Mouse (Mus musculus) midbrain, postnatal 0 days (tissue): ENCODE results near the gene Bhlha9. TPM values are rescaled to one million over a fixed set of nuclear protein-coding genes. Genes with fewer than 3 reads are reported as not detected.
A peak's percentile ranks its signal among the peaks of the same experiment; 100 is the strongest.

ENCODE experiments used
- ATAC-seq: fragments of 200-750 bp; cut with Nextera tagmentation; 2 replicates; pipeline ENCODE4 v1.8.0; 2017; ENCODE audit warnings: moderate number of reproducible peaks, mild to moderate bottlenecking, moderate TSS enrichment, moderate library complexity; ENCODE audit not compliant: low FRiP score
- DNase-seq: peaks from one replicate; pipeline ENCODE4 v3.0.0-alpha.2; 2015; ENCODE audit warnings: low spot score
- H3K27ac ChIP-seq: fragments of 300-500 bp; sonication (generic); 2 replicates; pipeline ENCODE4 v1.5.1; 2014; ENCODE audit warnings: low read depth, mild to moderate bottlenecking, low read length, mixed read lengths
- H3K27me3 ChIP-seq: fragments of 300-500 bp; sonication (generic); 2 replicates; pipeline ENCODE4 v1.6.1; 2014; ENCODE audit warnings: low read length, control low read depth, mixed read lengths; ENCODE audit not compliant: insufficient read depth
- H3K36me3 ChIP-seq: fragments of 300-500 bp; sonication (generic); 2 replicates; pipeline ENCODE4 v1.6.1; 2014; ENCODE audit warnings: low read length, control low read depth, mixed read lengths; ENCODE audit not compliant: insufficient read depth
- H3K4me1 ChIP-seq: fragments of 300-500 bp; sonication (generic); 2 replicates; pipeline ENCODE4 v1.6.1; 2014; ENCODE audit warnings: mild to moderate bottlenecking, control low read depth, antibody characterized with exemption, low read length, mixed read lengths; ENCODE audit not compliant: insufficient read depth
- H3K4me2 ChIP-seq: fragments of 300-500 bp; sonication (generic); 2 replicates; pipeline ENCODE4 v1.6.1; 2014; ENCODE audit warnings: low read depth, mild to moderate bottlenecking, low read length, mixed read lengths; ENCODE audit not compliant: poor library complexity, severe bottlenecking
- H3K4me3 ChIP-seq: fragments of 300-500 bp; sonication (generic); 2 replicates; pipeline ENCODE4 v1.5.1; 2014; ENCODE audit warnings: low read depth, mild to moderate bottlenecking, low read length, moderate library complexity
- H3K9ac ChIP-seq: fragments of 300-500 bp; sonication (generic); replicated peaks from 2 replicates; pipeline ENCODE4 v1.6.1; 2014; ENCODE audit warnings: mild to moderate bottlenecking, low read length, moderate library complexity, mixed read lengths; ENCODE audit not compliant: poor library complexity, severe bottlenecking
- H3K9me3 ChIP-seq: fragments of 300-500 bp; sonication (generic); 2 replicates; pipeline ENCODE4 v1.6.1; 2016; ENCODE audit warnings: low read length, control low read depth
- CTCF ChIP-seq: IDR thresholded peaks from 2 replicates; pipeline ENCODE4 v1.5.1; 2016; ENCODE audit warnings: antibody characterized with exemption, mild to moderate bottlenecking
- WGBS: fragments of 180-500 bp; shearing (Covaris S2); extraction: QIAGEN DNeasy Blood & Tissue Kit; methylation state at CpG from one replicate; pipeline ENCODE4 v1.1.7; 2014; 5-methylcytosine and 5-hydroxymethylcytosine counted together
- polyA plus RNA-seq: library from polyadenylated mRNA; unstranded; fragments of >200 nt; fragmentation: Nextera tagmentation; extraction: Ambion mirVana; gene quantifications from 2 replicates; pipeline ENCODE4 v1.2.1, GENCODE M21; 2015
- total RNA-seq: library from RNA; depleted of rRNA; stranded (reverse); fragments of >200 nt; gene quantifications from 2 replicates; pipeline ENCODE4 v1.2.3, GENCODE M21; 2014; rRNA removed

Gene Bhlha9
- total and polyA plus RNA-seq, 2 experiments from 2014 or later = 1.9 to 4.9 TPM

DNA sequence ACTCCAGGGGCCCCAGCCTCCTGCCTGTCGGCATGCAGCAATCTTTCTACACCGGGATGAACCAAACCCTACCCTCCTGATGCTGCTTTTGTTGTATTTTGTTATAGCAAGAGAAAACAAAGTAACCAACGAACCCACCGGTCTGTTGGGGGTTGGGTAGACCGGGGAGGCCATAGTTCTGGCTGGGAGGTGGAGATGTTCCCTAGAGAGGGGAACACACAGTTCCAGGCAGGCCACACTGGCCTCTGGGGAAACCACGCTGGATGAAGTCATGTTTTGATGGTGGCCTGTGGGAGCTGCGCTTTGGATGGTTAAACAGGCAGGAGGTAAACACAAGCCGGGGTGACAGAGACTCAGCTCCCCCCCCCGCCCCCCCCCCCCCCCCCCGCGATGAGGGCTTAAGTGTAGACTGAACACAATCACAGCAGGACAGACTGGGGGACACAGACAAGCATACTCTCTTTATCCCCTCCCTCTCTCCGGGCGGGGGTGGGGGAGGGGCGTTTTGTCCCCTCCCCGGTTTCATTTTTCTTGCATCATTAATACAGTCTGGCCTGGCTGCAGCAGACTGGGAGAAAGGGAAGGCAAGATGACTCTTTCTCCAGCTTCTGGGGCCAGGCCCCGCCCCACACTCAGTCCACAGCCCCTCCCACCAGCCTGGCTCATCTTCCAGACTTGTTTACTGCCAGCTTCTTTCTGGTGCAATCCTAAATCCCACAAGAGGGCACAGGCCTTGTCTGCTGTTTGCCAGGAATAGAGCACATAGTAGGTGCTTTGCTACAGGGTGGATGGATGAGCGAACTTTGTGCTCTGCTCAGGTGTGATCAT is 37.6 kb downstream of the Bhlha9 start:
- no peak for TF ChIP-seq CTCF
- Histone ChIP-seq H3K36me3 (no peaks in the 10 kb centered on the region), H3K4me3 (no peak overlapping the region), H3K27ac (no peak overlapping the region), H3K9me3 (no peaks in the 10 kb centered on the region), H3K27me3 (no peaks in the 10 kb centered on the region), H3K9ac (no peak overlapping the region), H3K4me2 (no peak overlapping the region), H3K4me1 (no peaks in the 10 kb centered on the region)
- 29% methylated on average over 11 of the region's 17 CpGs for WGBS
- DNase-seq (peak; percentile 32), ATAC-seq (no peak)

DNA sequence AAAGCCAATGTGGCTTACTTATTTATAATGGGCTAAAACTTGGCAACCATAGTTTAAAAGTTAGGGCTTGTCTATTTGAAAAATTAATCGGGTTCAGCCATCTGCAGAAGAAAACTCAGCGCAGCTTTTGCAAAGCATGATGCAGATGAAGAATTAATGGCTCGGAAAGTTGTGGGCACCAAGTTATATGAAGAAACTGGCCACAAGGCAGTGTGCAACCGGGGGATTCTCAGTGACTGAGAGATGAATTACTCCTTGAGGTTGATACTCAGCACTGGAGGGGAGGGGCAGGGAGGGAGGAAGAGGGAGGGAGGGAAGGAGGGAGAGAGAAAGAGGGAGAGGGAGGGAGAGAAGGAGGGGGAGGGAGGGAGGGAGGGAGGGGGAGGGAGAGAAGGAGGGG is 44.7 kb downstream of the Bhlha9 start:
- H3K4me3 ChIP-seq = no peak overlapping the region
- H3K27me3 ChIP-seq = no peaks in the 10 kb centered on the region
- ATAC-seq = no peak
- no peak overlapping the region for H3K9ac ChIP-seq
- no peak for TF ChIP-seq CTCF
- WGBS = 83% methylated on average over 4 of the region's 4 CpGs
- no peaks in the 10 kb centered on the region for H3K36me3 ChIP-seq
- no peaks in the 10 kb centered on the region for H3K4me1 ChIP-seq
- no peak for DNase-seq
- H3K4me2 ChIP-seq = no peak overlapping the region
- H3K9me3 ChIP-seq = no peaks in the 10 kb centered on the region
- no peak overlapping the region for H3K27ac ChIP-seq

Other genes starting within 250 kb of the Bhlha9 start
- 243 and 250 TPM in 2 replicates for gene Abr, start 50.2 kb upstream of the Bhlha9 start, total RNA-seq
- 99.4 and 102 TPM in 2 replicates for gene Abr, start 50.2 kb upstream of the Bhlha9 start, polyA plus RNA-seq
- 0.27 and 0.76 TPM in 2 replicates for gene Trarg1, start 7.3 kb downstream of the Bhlha9 start, total RNA-seq
- gene Trarg1, start 7.3 kb downstream of the Bhlha9 start, polyA plus RNA-seq = 0.61 and 0.80 TPM in 2 replicates
- 30.3 and 30.5 TPM in 2 replicates for gene Gosr1, start 91.1 kb downstream of the Bhlha9 start, total RNA-seq
- gene Gosr1, start 91.1 kb downstream of the Bhlha9 start, polyA plus RNA-seq = 23.4 and 26.2 TPM in 2 replicates
- gene Cpd, start 174.5 kb downstream of the Bhlha9 start, total RNA-seq = 35.8 and 39.0 TPM in 2 replicates
- gene Cpd, start 174.5 kb downstream of the Bhlha9 start, polyA plus RNA-seq = 4.2 and 5.3 TPM in 2 replicates
- gene Tmigd1, start 229.7 kb downstream of the Bhlha9 start, total RNA-seq = not detected in 2 replicates
- gene Tmigd1, start 229.7 kb downstream of the Bhlha9 start, polyA plus RNA-seq = 0.18 TPM in 1 of 2 replicates, not detected in the other